Mouse (Mus musculus) liver, embryonic 14.5 days (tissue): ENCODE measurements around the gene Nrip1. TPM values are rescaled to one million over a fixed set of nuclear protein-coding genes. Genes with fewer than 3 reads are reported as not detected.

Source experiments
- ATAC-seq: fragments of 200-750 bp; cut with Nextera tagmentation; 2 replicates; pipeline ENCODE4 v1.8.0; 2017; ENCODE audit warnings: moderate number of reproducible peaks, mild to moderate bottlenecking, moderate library complexity; ENCODE audit not compliant: insufficient read depth
- DNase-seq, 3 experiments: peaks; one replicate each; pipeline ENCODE4 v3.0.0-alpha.2; 2012 to 2013; ENCODE audit warnings: low read depth in 3 of 3, low spot score in 3 of 3
- H3K27ac ChIP-seq: fragments of 300-500 bp; sonication (generic); 2 replicates; pipeline ENCODE4 v1.5.1; 2014; ENCODE audit warnings: moderate library complexity, mild to moderate bottlenecking, control low read depth, inconsistent platforms
- H3K27me3 ChIP-seq: fragments of 300-500 bp; sonication (generic); 2 replicates; pipeline ENCODE4 v1.6.1; 2014; ENCODE audit warnings: mild to moderate bottlenecking, low read length, moderate library complexity; ENCODE audit not compliant: control insufficient read depth, insufficient read depth
- H3K36me3 ChIP-seq: fragments of 300-500 bp; sonication (generic); replicated peaks from 2 replicates; pipeline ENCODE4 v1.6.1; 2014; ENCODE audit warnings: low read depth; ENCODE audit not compliant: control insufficient read depth, insufficient read depth
- H3K4me1 ChIP-seq, 2 experiments: fragments of 200-500 bp in 1 of 2; fragments of 300-500 bp in 1 of 2; sonication (generic) in 1 of 2; replicated peaks; 2 replicates each; pipeline ENCODE4 v1.6.1; 2012 to 2014; ENCODE audit warnings: antibody characterized with exemption in 1 of 2, inconsistent platforms in 1 of 2, low read length in 1 of 2; ENCODE audit not compliant: control insufficient read depth in 2 of 2, insufficient read depth in 2 of 2
- H3K4me2 ChIP-seq: fragments of 300-500 bp; sonication (generic); 2 replicates; pipeline ENCODE4 v1.6.1; 2014; ENCODE audit warnings: low read depth, mild to moderate bottlenecking, control low read depth, moderate library complexity
- H3K4me3 ChIP-seq, 2 experiments: fragments of 200-500 bp in 1 of 2; fragments of 300-500 bp in 1 of 2; sonication (generic) in 1 of 2; 2 replicates each; pipeline ENCODE4 v1.5.1; 2012 to 2014; ENCODE audit warnings: low read depth in 2 of 2, low read length in 2 of 2, mild to moderate bottlenecking in 2 of 2, control low read depth in 1 of 2, inconsistent platforms in 1 of 2, moderate library complexity in 1 of 2; ENCODE audit not compliant: insufficient read depth in 1 of 2
- H3K9ac ChIP-seq: fragments of 300-500 bp; sonication (generic); replicated peaks from 2 replicates; pipeline ENCODE4 v1.6.1; 2014; ENCODE audit warnings: mild to moderate bottlenecking, control low read depth, moderate library complexity
- H3K9me3 ChIP-seq: fragments of 300-500 bp; sonication (generic); 2 replicates; pipeline ENCODE4 v1.6.1; 2016; ENCODE audit warnings: low read length, mixed read lengths; ENCODE audit not compliant: control insufficient read depth
- CTCF ChIP-seq: IDR thresholded peaks from 2 replicates; pipeline ENCODE4 v1.5.1; 2016; ENCODE audit warnings: antibody characterized with exemption, low read depth, control low read depth
- EP300 ChIP-seq: IDR thresholded peaks from 2 replicates; pipeline ENCODE4 v1.6.1; 2016; ENCODE audit warnings: antibody characterized with exemption, low read depth
- WGBS: fragments of 180-500 bp; shearing (Covaris S2); extraction: QIAGEN DNeasy Blood & Tissue Kit; methylation state at CpG from one replicate; pipeline ENCODE4 v1.1.7; 2014; ENCODE audit not compliant: insufficient replicate concordance; 5-methylcytosine and 5-hydroxymethylcytosine counted together
- polyA plus RNA-seq, 2 experiments: library from polyadenylated mRNA; depleted of rRNA in 1 of 2; stranded (reverse) in 1 of 2; unstranded in 1 of 2; fragments of >200 nt; fragmentation: Nextera tagmentation in 1 of 2; extraction: Ambion mirVana in 1 of 2; gene quantifications; 2 replicates each; pipeline versions ENCODE4 v1.2.1 to v1.2.3; 2012 to 2014

The Nrip1 gene
- polyA plus RNA-seq, 2 experiments, result 3.5 to 11.7 TPM

DNA sequence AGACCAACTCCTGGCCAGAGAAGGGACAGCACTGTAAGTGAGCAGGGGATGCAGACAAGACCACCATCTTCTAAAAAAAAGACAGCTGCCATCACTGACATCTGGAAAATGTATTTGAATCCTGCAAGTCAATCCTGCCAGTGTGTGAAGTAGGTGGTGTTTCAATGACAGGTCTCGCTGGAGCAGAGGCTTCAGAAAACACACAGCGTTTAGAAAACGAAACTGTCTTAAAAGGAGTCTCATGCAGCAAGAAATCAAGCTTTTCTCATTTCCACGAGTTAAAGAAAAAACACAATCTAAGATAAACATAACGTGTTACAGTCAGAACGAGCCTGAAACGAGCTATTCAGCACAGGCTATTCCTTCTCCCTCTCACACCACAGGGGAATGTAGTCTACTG is 36.3 kb downstream of the Nrip1 start:
- Histone ChIP-seq H3K4me1 (peaks cover 31 to 58% of the 10 kb centered on the region in 2 experiments), H3K4me3 (no peak overlapping the region), H3K4me2 (no peak overlapping the region), H3K36me3 (peaks cover 2% of the 10 kb centered on the region; the same call in 1 of the 2 replicates), H3K27me3 (no peaks in the 10 kb centered on the region), H3K27ac (no peak overlapping the region), H3K9ac (no peak overlapping the region), H3K9me3 (no peaks in the 10 kb centered on the region)
- no peak for ATAC-seq
- no peak for DNase-seq
- TF ChIP-seq CTCF, result no peak
- TF ChIP-seq EP300, result no peak
- 78% methylated on average over 7 of the region's 7 CpGs for WGBS

DNA sequence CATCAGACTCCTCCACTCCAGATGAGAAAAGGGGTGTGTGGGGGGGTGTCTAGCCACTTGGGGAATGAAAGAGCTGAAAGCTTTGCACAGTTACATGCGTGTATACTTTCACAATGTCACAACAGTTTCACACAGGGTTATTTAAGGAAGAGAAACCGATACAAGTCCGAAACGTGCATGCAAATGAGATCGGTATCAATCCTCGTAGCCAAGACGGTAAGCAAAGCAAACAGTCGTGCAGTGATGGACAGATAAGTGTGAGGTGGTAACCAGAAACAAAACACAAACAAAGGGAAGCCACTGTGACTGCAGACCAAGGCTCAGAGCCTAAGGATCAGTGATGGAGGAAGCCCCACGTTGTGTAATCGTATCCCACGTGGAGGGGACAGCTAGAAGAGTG is 36.7 kb downstream of the Nrip1 start:
- ATAC-seq (no peak), DNase-seq (no peak)
- Histone ChIP-seq H3K27me3 (no peaks in the 10 kb centered on the region), H3K4me2 (no peak overlapping the region), H3K4me3 (no peak overlapping the region), H3K9ac (no peak overlapping the region), H3K4me1 (peaks cover 26 to 54% of the 10 kb centered on the region in 2 experiments), H3K27ac (no peak overlapping the region), H3K9me3 (no peaks in the 10 kb centered on the region), H3K36me3 (peaks cover 2% of the 10 kb centered on the region; the same call in 1 of the 2 replicates)
- TF ChIP-seq CTCF (no peak), EP300 (no peak)
- 78% methylated on average over 11 of the region's 11 CpGs for WGBS

DNA sequence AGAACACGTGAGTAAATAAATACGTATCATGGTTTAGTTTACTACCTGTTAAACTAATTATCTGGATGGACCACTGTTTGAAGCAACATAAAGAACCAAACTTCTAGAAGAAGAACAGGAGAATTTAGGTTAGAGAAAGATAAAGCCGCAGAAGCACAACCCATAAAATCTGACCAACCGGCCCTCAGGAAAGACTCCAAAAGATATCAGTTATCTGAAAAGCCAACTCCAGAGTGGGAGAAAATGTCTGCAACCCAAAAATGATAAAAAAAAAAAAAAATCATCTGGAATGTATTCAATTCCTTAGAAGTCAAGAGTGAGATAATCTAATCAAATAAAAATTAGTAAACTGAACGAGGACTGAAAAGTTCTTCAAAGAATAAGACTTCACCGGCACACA is 37.7 kb downstream of the Nrip1 start:
- DNase-seq (no peak), ATAC-seq (no peak)
- 38% methylated on average over 6 of the region's 6 CpGs for WGBS
- H3K36me3 ChIP-seq, result peaks cover 2% of the 10 kb centered on the region; the same call in 1 of the 2 replicates
- no peaks in the 10 kb centered on the region for H3K27me3 ChIP-seq
- H3K9me3 ChIP-seq, result no peaks in the 10 kb centered on the region
- H3K4me2 ChIP-seq, result 0 out of 2 replicates have a peak overlapping the region, but pooled peaks have one; percentile 13
- H3K9ac ChIP-seq, result no peak overlapping the region
- peak; percentile 49 for TF ChIP-seq EP300
- no peak for TF ChIP-seq CTCF
- H3K27ac ChIP-seq, result no peak overlapping the region
- no peak overlapping the region for H3K4me3 ChIP-seq
- H3K4me1 ChIP-seq, result peaks cover 17 to 46% of the 10 kb centered on the region in 2 experiments

DNA sequence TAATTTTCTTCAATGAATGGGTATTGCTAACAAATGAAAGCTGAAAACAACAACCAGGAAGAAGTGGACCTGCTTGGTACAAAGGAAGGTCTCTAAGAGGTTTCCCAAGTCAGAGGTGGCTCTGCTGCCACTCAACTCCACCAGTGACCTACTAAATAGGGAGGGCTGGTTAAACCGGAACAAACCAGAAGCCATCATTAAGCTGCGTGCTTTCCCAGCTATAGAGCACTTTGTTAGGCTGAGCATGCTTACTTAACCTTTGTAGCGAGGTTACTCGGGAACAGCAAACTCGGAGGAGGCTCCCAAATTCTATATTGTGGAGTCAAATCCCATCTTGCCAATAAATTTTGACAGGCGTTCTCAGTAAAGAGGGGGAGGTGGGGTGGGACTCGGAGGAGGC is 41.5 kb downstream of the Nrip1 start:
- H3K4me2 ChIP-seq, result no peak overlapping the region
- ATAC-seq (no peak), DNase-seq (no peak)
- H3K4me1 ChIP-seq, result peaks cover 12 to 27% of the 10 kb centered on the region in 2 experiments
- no peak overlapping the region for H3K27ac ChIP-seq
- TF ChIP-seq EP300, result no peak
- no peak for TF ChIP-seq CTCF
- H3K4me3 ChIP-seq, result no peak overlapping the region
- no peaks in the 10 kb centered on the region for H3K9me3 ChIP-seq
- H3K36me3 ChIP-seq, result peaks cover 2% of the 10 kb centered on the region; the same call in 1 of the 2 replicates
- 74% methylated on average over 7 of the region's 7 CpGs for WGBS
- H3K9ac ChIP-seq, result no peak overlapping the region
- H3K27me3 ChIP-seq, result no peaks in the 10 kb centered on the region

DNA sequence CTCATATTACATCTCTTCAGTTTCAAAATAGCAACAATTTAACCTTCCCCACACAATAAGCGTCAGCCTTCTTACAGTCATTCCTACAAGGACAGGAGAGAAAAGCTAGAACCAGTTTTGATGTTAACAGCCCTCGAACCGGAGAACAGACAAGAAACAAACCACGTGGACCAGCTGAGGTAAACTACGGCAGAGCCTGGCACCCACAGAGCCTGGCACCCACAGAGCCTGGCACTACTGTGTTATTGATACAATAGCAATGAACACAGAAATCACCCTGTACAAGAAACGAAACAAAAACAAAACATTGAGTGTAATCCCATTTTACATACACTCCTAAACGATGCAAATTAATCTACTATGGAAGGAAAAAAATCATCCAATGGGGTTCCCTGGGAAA is 42.4 kb downstream of the Nrip1 start:
- Histone ChIP-seq H3K27ac (no peak overlapping the region), H3K27me3 (no peaks in the 10 kb centered on the region), H3K9me3 (no peaks in the 10 kb centered on the region), H3K4me3 (no peak overlapping the region), H3K4me2 (no peak overlapping the region), H3K4me1 (peaks cover 13 to 27% of the 10 kb centered on the region in 2 experiments), H3K36me3 (no peaks in the 10 kb centered on the region), H3K9ac (no peak overlapping the region)
- WGBS, result 81% methylated on average over 7 of the region's 7 CpGs
- DNase-seq, result no peak
- TF ChIP-seq EP300 (no peak), CTCF (no peak)
- no peak for ATAC-seq
